Mouse (Mus musculus) hindbrain, postnatal 0 days (tissue): ENCODE results near the gene Plod1. TPM values are rescaled to one million over a fixed set of nuclear protein-coding genes. Genes with fewer than 3 reads are reported as not detected.
"Not testable (repeated sequence)": the region's sequence is repeated elsewhere in the genome, so short reads cannot be mapped to it uniquely, and the experiment has no call there.

Experiments
- ATAC-seq: fragments of 200-750 bp; cut with Nextera tagmentation; 2 replicates; pipeline ENCODE4 v1.8.0; 2017; ENCODE audit warnings: mild to moderate bottlenecking, moderate TSS enrichment, moderate library complexity
- DNase-seq: peaks from one replicate; pipeline ENCODE4 v3.0.0-alpha.2; 2015; ENCODE audit warnings: low spot score
- H3K27ac ChIP-seq: fragments of 300-500 bp; sonication (generic); 2 replicates; pipeline ENCODE4 v1.5.1; 2014; ENCODE audit warnings: mild to moderate bottlenecking
- H3K27me3 ChIP-seq: fragments of 300-500 bp; sonication (generic); 2 replicates; pipeline ENCODE4 v1.6.1; 2014; ENCODE audit warnings: low read length, mixed read lengths; ENCODE audit not compliant: insufficient read depth
- H3K36me3 ChIP-seq: fragments of 300-500 bp; sonication (generic); 2 replicates; pipeline ENCODE4 v1.6.1; 2014; ENCODE audit warnings: low read length, mixed read lengths; ENCODE audit not compliant: insufficient read depth
- H3K4me1 ChIP-seq: fragments of 300-500 bp; sonication (generic); 2 replicates; pipeline ENCODE4 v1.6.1; 2014; ENCODE audit warnings: antibody characterized with exemption, low read length, mixed read lengths; ENCODE audit not compliant: insufficient read depth
- H3K4me2 ChIP-seq: fragments of 300-500 bp; sonication (generic); 2 replicates; pipeline ENCODE4 v1.6.1; 2014; ENCODE audit warnings: low read depth, mild to moderate bottlenecking, low read length, moderate library complexity, mixed read lengths
- H3K4me3 ChIP-seq: fragments of 300-500 bp; sonication (generic); 2 replicates; pipeline ENCODE4 v1.5.1; 2014; ENCODE audit warnings: low read length
- H3K9ac ChIP-seq: fragments of 300-500 bp; sonication (generic); replicated peaks from 2 replicates; pipeline ENCODE4 v1.6.1; 2014; ENCODE audit warnings: mild to moderate bottlenecking, low read length, moderate library complexity, mixed read lengths
- H3K9me3 ChIP-seq: fragments of 300-500 bp; sonication (generic); 2 replicates; pipeline ENCODE4 v1.6.1; 2016; ENCODE audit warnings: low read length, mixed read lengths
- CTCF ChIP-seq: IDR thresholded peaks from 2 replicates; pipeline ENCODE4 v1.5.1; 2016; ENCODE audit warnings: antibody characterized with exemption, control low read depth, low read depth
- WGBS: fragments of 180-500 bp; shearing (Covaris S2); extraction: QIAGEN DNeasy Blood & Tissue Kit; methylation state at CpG from one replicate; pipeline ENCODE4 v1.1.7; 2014; 5-methylcytosine and 5-hydroxymethylcytosine counted together
- polyA plus RNA-seq: library from polyadenylated mRNA; unstranded; fragments of >200 nt; fragmentation: Nextera tagmentation; extraction: Ambion mirVana; gene quantifications from 2 replicates; pipeline ENCODE4 v1.2.1, GENCODE M21; 2015
- total RNA-seq: library from RNA; depleted of rRNA; stranded (reverse); fragments of >200 nt; gene quantifications from 2 replicates; pipeline ENCODE4 v1.2.3, GENCODE M21; 2014

Gene Plod1
- total and polyA plus RNA-seq, 2 experiments from 2014 or later: 22.8 to 46.2 TPM

- Histone ChIP-seq H3K4me2 (peak overlapping the region; percentile 86), H3K9me3 (no peaks in the 10 kb centered on the region), H3K9ac (peak overlapping the region; percentile 56), H3K4me1 (peaks cover 16% of the 10 kb centered on the region), H3K4me3 (peak overlapping the region; percentile 58), H3K27me3 (no peaks in the 10 kb centered on the region), H3K27ac (peak overlapping the region; percentile 12; the same call in 1 of the 2 replicates), H3K36me3 (peaks cover 17% of the 10 kb centered on the region; the same call in 1 of the 2 replicates)
- DNase-seq (no peak), ATAC-seq (no peak)
- TF ChIP-seq CTCF: no peak
- 16% methylated on average over 5 of the region's 5 CpGs for WGBS
Measured at GRCm38 (mm10) chr4:147869238-147869637, 67.3 kb downstream of the Plod1 start.

- DNase-seq (peak; percentile 98), ATAC-seq (peak; percentile 98)
- Histone ChIP-seq H3K27me3 (no peaks in the 10 kb centered on the region), H3K36me3 (peaks cover 12% of the 10 kb centered on the region; the same call in 1 of the 2 replicates), H3K27ac (peak within 1 kb of the TSS; percentile 80), H3K4me2 (peak within 1 kb of the TSS; percentile 86), H3K4me3 (peak within 1 kb of the TSS; percentile 58), H3K9ac (peak within 1 kb of the TSS; percentile 60), H3K4me1 (peaks cover 16% of the 10 kb centered on the region), H3K9me3 (no peaks in the 10 kb centered on the region)
- 0 out of 2 replicates have a peak, but pooled peaks have one; percentile 36 for TF ChIP-seq CTCF
- under 1% methylated on average over 30 of the region's 30 CpGs for WGBS
Measured at GRCm38 (mm10) chr4:147868450-147869031, 68.0 kb downstream of the Plod1 start, which contains the start of the genes Miip and Fv1. TSS of gene Miip (minus strand) at chr4:147868816. TSS of gene Fv1 (plus strand) at chr4:147868979.

GRCm38 (mm10) chr4:147867563-147868449 is 68.8 kb downstream of the Plod1 start:
- DNase-seq: peak; percentile 25
- no peaks in the 10 kb centered on the region for H3K27me3 ChIP-seq

GRCm38 (mm10) chr4:147866793-147867192 is 69.8 kb downstream of the Plod1 start:
- H3K4me3 ChIP-seq, H3K27ac ChIP-seq, H3K9ac ChIP-seq, H3K27me3 ChIP-seq, H3K9me3 ChIP-seq, DNase-seq, H3K4me2 ChIP-seq, ATAC-seq: not testable (repeated sequence)
- WGBS: 71% methylated on average over 3 of the region's 3 CpGs
- peaks cover 16% of the 10 kb centered on the region for H3K4me1 ChIP-seq
- peaks cover 13% of the 10 kb centered on the region; the same call in 1 of the 2 replicates for H3K36me3 ChIP-seq

More at GRCm38 (mm10) chr4:147867563-147868449, 68.8 kb downstream of the Plod1 start:
- H3K27ac ChIP-seq: peak overlapping the region; percentile 80
- H3K9ac ChIP-seq: peak overlapping the region; percentile 60
- peaks cover 16% of the 10 kb centered on the region for H3K4me1 ChIP-seq
- peak overlapping the region; percentile 86 for H3K4me2 ChIP-seq
- WGBS: 8% methylated on average over 22 of the region's 22 CpGs
- peak; percentile 29 for TF ChIP-seq CTCF
- H3K9me3 ChIP-seq: no peaks in the 10 kb centered on the region
- peak overlapping the region; percentile 58 for H3K4me3 ChIP-seq
- no peak for ATAC-seq
- H3K36me3 ChIP-seq: peaks cover 8% of the 10 kb centered on the region; the same call in 1 of the 2 replicates

- H3K4me1 ChIP-seq: peaks cover 16% of the 10 kb centered on the region
Measured at GRCm38 (mm10) chr4:147866056-147866455, 70.5 kb downstream of the Plod1 start.

GRCm38 (mm10) chr4:147865651-147866050 is 70.9 kb downstream of the Plod1 start:
- ATAC-seq: no peak
- Histone ChIP-seq H3K4me2 (no peak overlapping the region), H3K27ac (no peak overlapping the region), H3K9ac (no peak overlapping the region), H3K9me3 (no peaks in the 10 kb centered on the region), H3K27me3 (no peaks in the 10 kb centered on the region), H3K4me3 (no peak overlapping the region), H3K4me1 (peaks cover 16% of the 10 kb centered on the region), H3K36me3 (peaks cover 21% of the 10 kb centered on the region)
- TF ChIP-seq CTCF: no peak
- DNase-seq: no peak
- 96% methylated on average over 6 of the region's 6 CpGs for WGBS

More at GRCm38 (mm10) chr4:147866056-147866455, 70.5 kb downstream of the Plod1 start:
- no peaks in the 10 kb centered on the region for H3K9me3 ChIP-seq
- no peak for TF ChIP-seq CTCF
- WGBS: 92% methylated on average over 9 of the region's 9 CpGs
- H3K9ac ChIP-seq: no peak overlapping the region
- H3K36me3 ChIP-seq: peaks cover 17% of the 10 kb centered on the region; the same call in 1 of the 2 replicates
- no peak overlapping the region for H3K4me2 ChIP-seq
- H3K27ac ChIP-seq: no peak overlapping the region
- no peaks in the 10 kb centered on the region for H3K27me3 ChIP-seq
- no peak overlapping the region for H3K4me3 ChIP-seq
- DNase-seq (no peak), ATAC-seq (no peak)
